Mouse (Mus musculus) liver, adult 2 months (tissue): ENCODE measurements around the gene Cyp2d9. TPM values are rescaled to one million over a fixed set of nuclear protein-coding genes. Genes with fewer than 3 reads are reported as not detected.
A peak's percentile ranks its signal among the peaks of the same experiment; 100 is the strongest.

Experiments
- DNase-seq: peaks from one replicate; pipeline ENCODE4 v3.0.0-alpha.2; 2011; ENCODE audit warnings: low read depth, low spot score; ENCODE audit errors: extremely low read depth
- H3K27ac ChIP-seq: fragments of 200-500 bp; replicated peaks from 2 replicates; pipeline ENCODE4 v1.5.1; 2012; ENCODE audit warnings: low read depth, mild to moderate bottlenecking, control low read depth, inconsistent platforms, low read length; ENCODE audit not compliant: insufficient read depth
- H3K27me3 ChIP-seq: fragments of 200-500 bp; 2 replicates; pipeline ENCODE4 v1.6.1; 2012; ENCODE audit warnings: mild to moderate bottlenecking, moderate library complexity, low read length, inconsistent platforms; ENCODE audit not compliant: control insufficient read depth, insufficient read depth
- H3K36me3 ChIP-seq: fragments of 200-500 bp; 2 replicates; pipeline ENCODE4 v1.6.1; 2012; ENCODE audit warnings: low read length, inconsistent platforms; ENCODE audit not compliant: control insufficient read depth, insufficient read depth
- H3K4me1 ChIP-seq: fragments of 200-500 bp; 2 replicates; pipeline ENCODE4 v1.6.1; 2011; ENCODE audit warnings: low read length; ENCODE audit not compliant: control insufficient read depth, insufficient read depth
- H3K4me3 ChIP-seq: fragments of 200-500 bp; 2 replicates; pipeline ENCODE4 v1.5.1; 2011; ENCODE audit warnings: low read depth, mild to moderate bottlenecking, control low read depth, low read length, moderate library complexity; ENCODE audit not compliant: insufficient read depth
- H3K79me2 ChIP-seq: fragments of 200-500 bp; 2 replicates; pipeline ENCODE4 v1.6.1; 2012; ENCODE audit warnings: inconsistent platforms, mild to moderate bottlenecking, low read length, moderate library complexity; ENCODE audit not compliant: control insufficient read depth, insufficient read depth
- H3K9ac ChIP-seq: fragments of 200-500 bp; 2 replicates; pipeline ENCODE4 v1.6.1; 2012; ENCODE audit warnings: low read depth, mild to moderate bottlenecking, control low read depth, inconsistent platforms, low read length
- CTCF ChIP-seq: fragments of 200-500 bp; IDR thresholded peaks from 2 replicates; pipeline ENCODE4 v1.5.1; 2011; ENCODE audit warnings: low read depth, low read length, control low read depth
- POLR2A ChIP-seq: fragments of 200-500 bp; IDR thresholded peaks from 2 replicates; pipeline ENCODE4 v1.6.1; 2011; ENCODE audit warnings: low read length, control low read depth; ENCODE audit not compliant: insufficient read depth; ENCODE audit errors: extremely low read depth
- WGBS: fragments of 180-500 bp; shearing (Covaris S2); methylation state at CpG from one replicate; pipeline ENCODE4 v1.1.7; 2018; 5-methylcytosine and 5-hydroxymethylcytosine counted together
- polyA plus RNA-seq: library from polyadenylated mRNA; depleted of rRNA; stranded (reverse); fragments of >200 nt; gene quantifications from 2 replicates; pipeline ENCODE4 v1.2.3, GENCODE M21; 2012
- total RNA-seq: library from RNA; depleted of rRNA; stranded (reverse); fragments of >200 nt; gene quantifications from 2 replicates; pipeline ENCODE4 v1.2.3, GENCODE M21; 2014

Cyp2d9 gene
- total and polyA plus RNA-seq, 2 experiments: 99.8 to 162 TPM

DNA sequence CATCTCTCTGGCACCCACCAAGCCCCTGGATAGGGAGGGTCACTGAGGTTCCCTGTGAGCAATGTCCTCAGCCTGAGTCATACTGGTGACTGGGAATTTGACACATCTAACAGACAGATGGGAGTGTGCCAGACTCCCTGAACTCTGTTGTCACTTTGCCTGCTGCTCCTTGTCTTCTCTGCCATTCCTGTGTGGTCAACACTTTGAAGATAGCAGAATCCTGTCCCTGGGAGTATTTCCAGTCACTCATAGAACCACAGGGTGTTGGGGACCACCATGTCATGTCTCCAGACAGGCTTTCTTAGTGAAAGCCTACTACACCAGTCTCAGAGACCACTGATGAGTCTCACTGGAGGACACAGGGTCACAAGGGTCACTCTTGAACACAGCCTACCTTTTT is 31.1 kb upstream of the Cyp2d9 start:
- peaks cover 18% of the 10 kb centered on the region for H3K36me3 ChIP-seq

DNA sequence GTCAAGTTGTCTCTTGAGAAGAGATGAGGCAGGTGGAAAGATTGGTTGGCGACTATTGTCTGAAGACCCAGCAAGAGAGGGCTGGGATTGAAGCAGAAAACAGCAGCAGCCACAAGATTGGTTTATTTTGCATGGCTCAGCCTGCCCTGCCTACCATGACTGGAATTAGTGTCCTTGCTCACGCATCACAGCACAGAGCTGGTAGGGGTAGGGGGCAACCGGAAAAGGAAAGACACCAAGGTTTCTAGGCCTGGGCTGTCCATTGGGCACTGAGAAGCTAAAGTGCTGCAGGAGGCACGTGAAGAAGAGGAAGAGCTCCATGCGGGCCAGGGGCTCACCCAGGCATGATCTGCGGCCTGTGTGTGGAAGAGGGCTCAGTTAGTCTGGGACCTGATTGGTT is 30.5 kb upstream of the Cyp2d9 start:
- Histone ChIP-seq H3K36me3 (peaks cover 18% of the 10 kb centered on the region), H3K9ac (no peak overlapping the region), H3K27me3 (no peaks in the 10 kb centered on the region), H3K4me3 (no peak overlapping the region), H3K27ac (peak overlapping the region; percentile 70; the same call in 1 of the 2 replicates), H3K4me1 (peaks cover 28% of the 10 kb centered on the region), H3K79me2 (peaks cover 7% of the 10 kb centered on the region; the same call in 1 of the 2 replicates)
- WGBS: 91% methylated on average over 6 of the region's 6 CpGs
- DNase-seq: no peak
- TF ChIP-seq POLR2A (no peak), CTCF (no peak)

More for the DNA sequence above, 31.1 kb upstream of the Cyp2d9 start:
- Histone ChIP-seq H3K79me2 (peaks cover 7% of the 10 kb centered on the region; the same call in 1 of the 2 replicates), H3K27me3 (no peaks in the 10 kb centered on the region), H3K4me1 (peaks cover 24% of the 10 kb centered on the region; the same call in 1 of the 2 replicates), H3K4me3 (no peak overlapping the region), H3K9ac (0 out of 2 replicates have a peak overlapping the region, but pooled peaks have one; percentile 11), H3K27ac (peak overlapping the region; percentile 70)
- no peak for TF ChIP-seq CTCF
- no peak for TF ChIP-seq POLR2A
- peak; percentile 54 for DNase-seq

DNA sequence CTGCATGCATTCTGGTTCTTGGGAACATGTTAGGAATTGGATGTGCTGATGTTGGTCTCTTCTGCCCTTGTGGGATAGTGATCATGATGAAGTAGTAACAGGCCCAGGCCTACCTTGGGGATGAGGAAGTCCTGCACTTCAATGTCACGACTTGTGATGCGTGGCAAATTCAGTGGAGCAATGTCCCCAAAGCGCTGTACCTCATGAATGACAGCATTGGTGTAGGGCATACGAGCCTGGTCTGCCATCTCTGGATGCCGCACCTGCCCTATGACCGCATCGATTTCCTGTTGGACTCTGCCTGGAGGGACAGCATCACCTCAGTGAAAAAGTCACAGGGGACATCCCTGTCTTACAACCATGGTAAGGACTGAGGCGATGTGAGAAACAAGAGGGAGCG is 29.6 kb upstream of the Cyp2d9 start:
- peak overlapping the region; percentile 0; the same call in 1 of the 2 replicates for H3K27ac ChIP-seq
- TF ChIP-seq POLR2A (no peak), CTCF (0 out of 2 replicates have a peak, but pooled peaks have one; percentile 3)

DNA sequence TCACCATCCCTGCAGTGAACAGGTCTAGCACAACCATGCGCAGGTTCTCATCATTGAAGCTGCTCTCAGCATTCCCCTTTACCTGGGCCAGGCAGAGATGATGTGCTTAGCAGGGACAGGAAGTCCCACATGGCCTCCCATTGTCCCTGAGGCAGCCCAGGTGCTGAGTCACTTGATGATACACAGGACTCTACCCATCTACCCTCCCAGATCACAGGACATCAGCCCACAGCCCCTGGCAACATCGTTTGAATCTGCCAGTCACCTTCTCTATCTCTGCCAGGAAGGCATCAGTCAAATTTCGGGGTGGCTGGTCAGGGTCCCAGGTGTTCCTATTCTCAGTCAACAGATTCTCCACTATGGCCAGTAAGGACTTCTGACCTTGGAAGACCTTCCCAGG is 29.1 kb upstream of the Cyp2d9 start:
- 69% methylated on average over 3 of the region's 3 CpGs for WGBS
- 0 out of 2 replicates have a peak overlapping the region, but pooled peaks have one; percentile 1 for H3K27ac ChIP-seq
- H3K4me3 ChIP-seq: no peak overlapping the region
- DNase-seq: peak; percentile 45
- peaks cover 18% of the 10 kb centered on the region for H3K36me3 ChIP-seq
- H3K79me2 ChIP-seq: peaks cover 7% of the 10 kb centered on the region; the same call in 1 of the 2 replicates
- H3K4me1 ChIP-seq: peaks cover 32% of the 10 kb centered on the region
- H3K9ac ChIP-seq: no peak overlapping the region
- H3K27me3 ChIP-seq: no peaks in the 10 kb centered on the region
- no peak for TF ChIP-seq CTCF
- no peak for TF ChIP-seq POLR2A

More for the DNA sequence above, 29.6 kb upstream of the Cyp2d9 start:
- H3K27me3 ChIP-seq: no peaks in the 10 kb centered on the region
- H3K4me1 ChIP-seq: peaks cover 32% of the 10 kb centered on the region
- no peak overlapping the region for H3K4me3 ChIP-seq
- H3K36me3 ChIP-seq: peaks cover 18% of the 10 kb centered on the region
- peaks cover 7% of the 10 kb centered on the region; the same call in 1 of the 2 replicates for H3K79me2 ChIP-seq
- peak; percentile 80 for DNase-seq
- 61% methylated on average over 9 of the region's 9 CpGs for WGBS
- no peak overlapping the region; the same call in 1 of the 2 replicates for H3K9ac ChIP-seq

DNA sequence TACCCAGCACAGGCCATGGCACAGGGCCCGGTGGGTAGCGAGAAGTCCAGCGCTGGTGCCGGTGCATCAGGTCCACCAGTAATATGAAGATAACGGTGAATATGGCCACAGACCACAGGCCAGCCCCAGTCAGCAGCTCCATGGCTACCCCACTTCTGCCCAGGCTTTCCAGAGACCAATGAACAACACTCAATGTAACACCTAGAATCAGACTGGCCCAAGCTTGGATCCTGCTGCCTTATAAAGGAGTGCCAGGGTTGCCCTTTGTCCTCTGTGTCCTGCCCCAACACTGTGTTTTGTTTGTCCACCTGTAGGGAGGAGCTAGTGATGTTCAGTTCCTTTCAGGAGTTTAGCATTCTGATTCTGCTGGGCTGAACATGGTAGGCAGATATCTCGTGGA is 26.3 kb upstream of the Cyp2d9 start, which contains the start of gene Cyp2d10:
Cyp2d10 (minus strand) TSS at position 215 of the 400 bp plus-strand sequence.
- peak; percentile 97 for DNase-seq
- H3K27me3 ChIP-seq: no peaks in the 10 kb centered on the region
- peak within 1 kb of the TSS; percentile 83 for H3K4me3 ChIP-seq
- TF ChIP-seq CTCF (no peak), POLR2A (peak; percentile 91)
- H3K36me3 ChIP-seq: peaks cover 18% of the 10 kb centered on the region
- H3K27ac ChIP-seq: peak within 1 kb of the TSS; percentile 94
- peaks cover 7% of the 10 kb centered on the region; the same call in 1 of the 2 replicates for H3K79me2 ChIP-seq
- H3K9ac ChIP-seq: peak within 1 kb of the TSS; percentile 97
- H3K4me1 ChIP-seq: peaks cover 29% of the 10 kb centered on the region
- WGBS: 21% methylated on average over 6 of the region's 6 CpGs

DNA sequence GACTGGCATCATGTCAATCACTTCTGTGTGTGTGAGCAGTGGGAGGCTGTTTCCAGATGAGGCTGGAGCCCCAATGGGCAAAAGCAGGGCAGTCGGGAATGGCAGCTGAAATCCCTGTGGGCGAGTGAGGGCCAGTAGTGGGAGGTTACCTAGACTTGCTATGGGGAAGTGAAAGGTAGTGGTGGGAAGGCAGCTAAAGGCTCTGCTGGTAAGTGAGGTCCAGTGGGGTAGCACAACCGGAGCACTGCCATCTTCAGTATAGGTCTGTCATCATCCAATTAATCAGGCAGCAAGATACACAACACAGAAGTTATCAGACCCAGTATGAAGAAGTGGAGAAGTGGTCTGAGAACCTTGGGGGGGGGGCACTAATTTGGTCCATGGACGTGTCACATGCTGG is 25.7 kb upstream of the Cyp2d9 start:
- Histone ChIP-seq H3K27me3 (no peaks in the 10 kb centered on the region), H3K4me1 (peaks cover 24% of the 10 kb centered on the region), H3K79me2 (peaks cover 7% of the 10 kb centered on the region; the same call in 1 of the 2 replicates), H3K27ac (peak overlapping the region; percentile 80), H3K36me3 (peaks cover 13% of the 10 kb centered on the region), H3K4me3 (no peak overlapping the region), H3K9ac (peak overlapping the region; percentile 13)
- no peak for TF ChIP-seq CTCF
- TF ChIP-seq POLR2A: no peak
- DNase-seq: no peak
- WGBS: 46% methylated on average over 4 of the region's 4 CpGs
